Mouse (Mus musculus) limb, embryonic 11.5 days (tissue): ENCODE measurements at regions not wholly inside any gene's neighbourhood (a gene's known extent, or its start where the extent isn't known, plus 50 kb on each side); places are given as distances from the start of the nearest gene placed in this dataset.
A peak's percentile ranks its signal among the peaks of the same experiment; 100 is the strongest.

Source experiments
- ATAC-seq: fragments of 200-750 bp; cut with Nextera tagmentation; 2 replicates; pipeline ENCODE4 v1.8.0; 2017; ENCODE audit warnings: low read depth; ENCODE audit not compliant: insufficient number of reproducible peaks, low FRiP score, low TSS enrichment
- DNase-seq: peaks from one replicate; pipeline ENCODE4 v3.0.0-alpha.2; 2015; ENCODE audit warnings: low spot score
- H3K27ac ChIP-seq: fragments of 300-500 bp; sonication (generic); replicated peaks from 2 replicates; pipeline ENCODE4 v1.5.1; 2014; ENCODE audit warnings: low read depth, mild to moderate bottlenecking, low read length
- H3K27me3 ChIP-seq: fragments of 300-500 bp; sonication (generic); 2 replicates; pipeline ENCODE4 v1.6.1; 2014; ENCODE audit warnings: mild to moderate bottlenecking, low read length, mixed read lengths; ENCODE audit not compliant: control insufficient read depth, insufficient read depth
- H3K36me3 ChIP-seq: fragments of 300-500 bp; sonication (generic); 2 replicates; pipeline ENCODE4 v1.6.1; 2014; ENCODE audit warnings: mild to moderate bottlenecking, low read length, moderate library complexity, mixed read lengths; ENCODE audit not compliant: control insufficient read depth, insufficient read depth
- H3K4me1 ChIP-seq: fragments of 300-500 bp; sonication (generic); 2 replicates; pipeline ENCODE4 v1.6.1; 2014; ENCODE audit warnings: low read length, mixed read lengths; ENCODE audit not compliant: control insufficient read depth, insufficient read depth
- H3K4me2 ChIP-seq: fragments of 300-500 bp; sonication (generic); 2 replicates; pipeline ENCODE4 v1.6.1; 2014; ENCODE audit warnings: low read depth, mild to moderate bottlenecking, moderate library complexity; ENCODE audit not compliant: severe bottlenecking
- H3K4me3 ChIP-seq: fragments of 300-500 bp; sonication (generic); 2 replicates; pipeline ENCODE4 v1.5.1; 2014; ENCODE audit warnings: low read depth, low read length
- H3K9ac ChIP-seq: fragments of 300-500 bp; sonication (generic); 2 replicates; pipeline ENCODE4 v1.6.1; 2014; ENCODE audit warnings: mild to moderate bottlenecking, low read length
- H3K9me3 ChIP-seq: fragments of 300-500 bp; sonication (generic); 2 replicates; pipeline ENCODE4 v1.6.1; 2016; ENCODE audit warnings: low read length; ENCODE audit not compliant: control insufficient read depth
- WGBS: fragments of 180-500 bp; shearing (Covaris S2); extraction: QIAGEN DNeasy Blood & Tissue Kit; methylation state at CpG from one replicate; pipeline ENCODE4 v1.1.7; 2014; 5-methylcytosine and 5-hydroxymethylcytosine counted together

GRCm38 (mm10) chr1:136725242-136725641 is 100.5 kb downstream of the Zfp281 start:
- no peak overlapping the region for H3K4me3 ChIP-seq
- no peak for ATAC-seq
- H3K4me2 ChIP-seq = no peak overlapping the region
- 14% methylated on average over 4 of the region's 4 CpGs for WGBS
- no peak for DNase-seq
- no peaks in the 10 kb centered on the region for H3K27me3 ChIP-seq
- H3K36me3 ChIP-seq = no peaks in the 10 kb centered on the region
- H3K27ac ChIP-seq = no peak overlapping the region
- no peaks in the 10 kb centered on the region for H3K4me1 ChIP-seq
- H3K9me3 ChIP-seq = no peaks in the 10 kb centered on the region
- no peak overlapping the region for H3K9ac ChIP-seq

- no peaks in the 10 kb centered on the region for H3K4me1 ChIP-seq
- H3K36me3 ChIP-seq = no peaks in the 10 kb centered on the region
- H3K27ac ChIP-seq = no peak overlapping the region
- WGBS = 74% methylated on average over 11 of the region's 11 CpGs
- no peak overlapping the region for H3K4me3 ChIP-seq
- no peak for ATAC-seq
- no peaks in the 10 kb centered on the region for H3K27me3 ChIP-seq
- H3K4me2 ChIP-seq = no peak overlapping the region
- no peak for DNase-seq
- no peaks in the 10 kb centered on the region for H3K9me3 ChIP-seq
- no peak overlapping the region for H3K9ac ChIP-seq
These were observed 101.6 kb downstream of the Zfp281 start for GRCm38 (mm10) chr1:136726145-136726935.

GRCm38 (mm10) chr1:136727868-136728631 is 103.3 kb downstream of the Zfp281 start:
- WGBS = 53% methylated on average over 7 of the region's 7 CpGs
- no peak overlapping the region for H3K4me2 ChIP-seq
- no peak overlapping the region for H3K27ac ChIP-seq
- H3K27me3 ChIP-seq = no peaks in the 10 kb centered on the region
- no peak overlapping the region for H3K9ac ChIP-seq
- ATAC-seq = no peak
- no peaks in the 10 kb centered on the region for H3K9me3 ChIP-seq
- no peak overlapping the region for H3K4me3 ChIP-seq
- no peak for DNase-seq
- no peaks in the 10 kb centered on the region for H3K4me1 ChIP-seq
- H3K36me3 ChIP-seq = no peaks in the 10 kb centered on the region

- Histone ChIP-seq H3K9ac (no peak overlapping the region), H3K27ac (no peak overlapping the region), H3K9me3 (no peaks in the 10 kb centered on the region), H3K27me3 (no peaks in the 10 kb centered on the region), H3K4me3 (no peak overlapping the region), H3K4me2 (no peak overlapping the region), H3K4me1 (no peaks in the 10 kb centered on the region), H3K36me3 (no peaks in the 10 kb centered on the region)
- 72% methylated on average over 4 of the region's 4 CpGs for WGBS
- no peak for ATAC-seq
- no peak for DNase-seq
These were observed 103.9 kb downstream of the Zfp281 start for GRCm38 (mm10) chr1:136728632-136728944.

- H3K9me3 ChIP-seq = no peaks in the 10 kb centered on the region
- H3K27me3 ChIP-seq = no peaks in the 10 kb centered on the region
- no peaks in the 10 kb centered on the region for H3K36me3 ChIP-seq
- H3K4me3 ChIP-seq = no peak overlapping the region
- H3K9ac ChIP-seq = no peak overlapping the region
- ATAC-seq (no peak), DNase-seq (no peak)
- H3K27ac ChIP-seq = no peak overlapping the region
- no peaks in the 10 kb centered on the region for H3K4me1 ChIP-seq
- no peak overlapping the region for H3K4me2 ChIP-seq
- WGBS = 42% methylated on average over 11 of the region's 11 CpGs
These were observed 105.9 kb downstream of the Zfp281 start for GRCm38 (mm10) chr1:136730638-136731037.

GRCm38 (mm10) chr1:136738030-136738429 is 113.3 kb downstream of the Zfp281 start:
- Histone ChIP-seq H3K9me3 (no peaks in the 10 kb centered on the region), H3K4me3 (no peak overlapping the region), H3K4me2 (no peak overlapping the region), H3K36me3 (no peaks in the 10 kb centered on the region), H3K27me3 (no peaks in the 10 kb centered on the region), H3K9ac (no peak overlapping the region), H3K4me1 (no peaks in the 10 kb centered on the region), H3K27ac (no peak overlapping the region)
- no peak for DNase-seq
- 22% methylated on average over 5 of the region's 5 CpGs for WGBS
- no peak for ATAC-seq

GRCm38 (mm10) chr1:136739486-136739885 is 114.8 kb downstream of the Zfp281 start:
- Histone ChIP-seq H3K9ac (no peak overlapping the region), H3K4me2 (no peak overlapping the region), H3K27ac (no peak overlapping the region), H3K9me3 (no peaks in the 10 kb centered on the region), H3K36me3 (no peaks in the 10 kb centered on the region), H3K27me3 (no peaks in the 10 kb centered on the region), H3K4me1 (no peaks in the 10 kb centered on the region), H3K4me3 (no peak overlapping the region)
- peak; percentile 45 for DNase-seq
- no peak for ATAC-seq
- 85% methylated on average over 5 of the region's 5 CpGs for WGBS

GRCm38 (mm10) chr1:136741061-136741460 is 116.4 kb downstream of the Zfp281 start:
- H3K27me3 ChIP-seq = no peaks in the 10 kb centered on the region
- no peak overlapping the region for H3K4me2 ChIP-seq
- H3K4me3 ChIP-seq = no peak overlapping the region
- no peaks in the 10 kb centered on the region for H3K9me3 ChIP-seq
- 90% methylated on average over 10 of the region's 10 CpGs for WGBS
- H3K27ac ChIP-seq = no peak overlapping the region
- H3K9ac ChIP-seq = no peak overlapping the region
- ATAC-seq (no peak), DNase-seq (no peak)
- H3K4me1 ChIP-seq = no peaks in the 10 kb centered on the region
- H3K36me3 ChIP-seq = no peaks in the 10 kb centered on the region
